Mouse (Mus musculus): ENCODE data around the gene Sf3b6. TPM values are rescaled to one million over a fixed set of nuclear protein-coding genes. Genes with fewer than 3 reads are reported as not detected.

Sf3b6 gene
- polyA plus RNA-seq (2014; fragmentation: Illumina TruSeq; extraction: RNeasy Lipid Tissue Mini Kit (QIAGEN cat#74804); ENCODE audit: insufficient read depth, low read depth, low replicate concordance): 113 TPM

GRCm38 (mm10) chr12:4817361-4818101, at the start of gene Sf3b6:
Gene Sf3b6, plus strand, starts transcription at chr12:4817544.

GRCm38 (mm10) chr12:4768492-4769332, 48.6 kb upstream of the Sf3b6 start, which contains the start of the genes Pfn4 and Fam228b:
Gene Pfn4, plus strand, starts transcription at chr12:4769022.
Gene Fam228b, minus strand, starts transcription at chr12:4769267.

GRCm38 (mm10) chr12:4841392-4841887, 24.1 kb downstream of the Sf3b6 start, which contains the start of gene Fkbp1b:
Gene Fkbp1b, minus strand, starts transcription at chr12:4841591.

GRCm38 (mm10) chr12:4842890-4843597, 25.7 kb downstream of the Sf3b6 start, which contains the start of gene Wdcp:
Gene Wdcp, plus strand, starts transcription at chr12:4843303.

GRCm38 (mm10) chr12:4874161-4874927, 57.0 kb downstream of the Sf3b6 start, which contains the start of gene Mfsd2b:
Gene Mfsd2b, minus strand, starts transcription at chr12:4874359.

Other genes with a start within 250 kb of the Sf3b6 start
- 26.6 TPM for gene Itsn2, start 224.9 kb upstream of the Sf3b6 start, polyA plus RNA-seq (2014; fragmentation: Illumina TruSeq; extraction: RNeasy Lipid Tissue Mini Kit (QIAGEN cat#74804); ENCODE audit: insufficient read depth, low read depth, low replicate concordance)
- not detected for gene Gm3625, start 224.6 kb upstream of the Sf3b6 start, polyA plus RNA-seq (2014; fragmentation: Illumina TruSeq; extraction: RNeasy Lipid Tissue Mini Kit (QIAGEN cat#74804); ENCODE audit: insufficient read depth, low read depth, low replicate concordance)
- not detected for gene Fam228a, start 79.1 kb upstream of the Sf3b6 start, polyA plus RNA-seq (2014; fragmentation: Illumina TruSeq; extraction: RNeasy Lipid Tissue Mini Kit (QIAGEN cat#74804); ENCODE audit: insufficient read depth, low read depth, low replicate concordance)
- 0.40 TPM for gene Pfn4, start 48.5 kb upstream of the Sf3b6 start, polyA plus RNA-seq (2014; fragmentation: Illumina TruSeq; extraction: RNeasy Lipid Tissue Mini Kit (QIAGEN cat#74804); ENCODE audit: insufficient read depth, low read depth, low replicate concordance)
- gene Fam228b, start 48.3 kb upstream of the Sf3b6 start, polyA plus RNA-seq (2014; fragmentation: Illumina TruSeq; extraction: RNeasy Lipid Tissue Mini Kit (QIAGEN cat#74804); ENCODE audit: insufficient read depth, low read depth, low replicate concordance): 0.46 TPM
- 9.3 TPM for gene Fkbp1b, start 24.0 kb downstream of the Sf3b6 start, polyA plus RNA-seq (2014; fragmentation: Illumina TruSeq; extraction: RNeasy Lipid Tissue Mini Kit (QIAGEN cat#74804); ENCODE audit: insufficient read depth, low read depth, low replicate concordance)
- gene Wdcp, start 25.8 kb downstream of the Sf3b6 start, polyA plus RNA-seq (2014; fragmentation: Illumina TruSeq; extraction: RNeasy Lipid Tissue Mini Kit (QIAGEN cat#74804); ENCODE audit: insufficient read depth, low read depth, low replicate concordance): 3.7 TPM
- 0.73 TPM for gene Mfsd2b, start 56.8 kb downstream of the Sf3b6 start, polyA plus RNA-seq (2014; fragmentation: Illumina TruSeq; extraction: RNeasy Lipid Tissue Mini Kit (QIAGEN cat#74804); ENCODE audit: insufficient read depth, low read depth, low replicate concordance)
- gene Ubxn2a, start 90.2 kb downstream of the Sf3b6 start, polyA plus RNA-seq (2014; fragmentation: Illumina TruSeq; extraction: RNeasy Lipid Tissue Mini Kit (QIAGEN cat#74804); ENCODE audit: insufficient read depth, low read depth, low replicate concordance): 14.3 TPM
- 3.2 TPM for gene Atad2b, start 99.8 kb downstream of the Sf3b6 start, polyA plus RNA-seq (2014; fragmentation: Illumina TruSeq; extraction: RNeasy Lipid Tissue Mini Kit (QIAGEN cat#74804); ENCODE audit: insufficient read depth, low read depth, low replicate concordance)

All from lung, adult 10 weeks (tissue).